Mouse (Mus musculus): ENCODE data around the gene Dnm3. TPM values are rescaled to one million over a fixed set of nuclear protein-coding genes. Genes with fewer than 3 reads are reported as not detected.
A peak's percentile ranks its signal among the peaks of the same experiment; 100 is the strongest.

The Dnm3 gene
- polyA plus RNA-seq, 1 experiment = 0.43 TPM

- Histone ChIP-seq H3K36me3 (ENCODE audit: control insufficient read depth, insufficient read depth, low read length) (no peaks in the 10 kb centered on the region), H3K4me3 (ENCODE audit: extremely low read depth, insufficient read depth, insufficient read length) (no peak overlapping the region), H3K27me3 (ENCODE audit: control insufficient read depth, insufficient read depth, low read length) (no peaks in the 10 kb centered on the region), H3K4me1 (ENCODE audit: control insufficient read depth, insufficient read depth, insufficient read length) (no peaks in the 10 kb centered on the region; the same call in 1 of the 2 replicates), H3K27ac (ENCODE audit: insufficient read depth, low read length) (no peak overlapping the region)
- no peak for DNase-seq (ENCODE audit: low read depth in 1 of 2, low spot score in 2 of 2)
- 83% methylated on average over 8 of the region's 8 CpGs for WGBS
- TF ChIP-seq POLR2A (IDR thresholded peaks at IDR 0.05; ENCODE audit: low read depth, low read length) = no peak
- TF ChIP-seq CTCF (IDR thresholded peaks at IDR 0.05; ENCODE audit: extremely low read depth, insufficient read depth, insufficient read length, insufficient replicate concordance) = no peak
Observed at GRCm38 (mm10) chr1:162009086-162009485, 468.7 kb downstream of the Dnm3 start.

DNA sequence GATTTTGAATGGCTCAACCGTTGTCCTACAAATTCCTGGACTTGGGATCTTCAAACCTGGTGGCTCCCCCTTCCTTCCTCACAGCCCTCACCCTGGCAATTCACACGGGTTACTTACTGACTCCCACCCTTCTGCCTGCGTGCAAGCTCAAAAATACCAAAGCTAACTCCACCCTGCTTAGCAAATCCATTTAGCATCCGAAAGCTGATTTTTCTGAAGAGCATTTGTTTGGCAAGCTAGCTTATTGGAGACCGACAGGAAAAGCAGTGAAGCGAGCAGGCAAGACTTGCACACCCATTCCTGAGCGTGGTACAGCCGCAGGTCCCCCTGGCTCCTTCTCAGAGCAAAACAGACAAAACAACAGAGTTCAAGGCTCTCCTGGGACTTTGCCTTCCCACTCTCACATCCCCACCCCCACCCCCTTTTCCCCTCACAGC lies 469.2 kb downstream of the Dnm3 start:
- no peaks in the 10 kb centered on the region; the same call in 1 of the 2 replicates for H3K4me1 ChIP-seq (ENCODE audit: control insufficient read depth, insufficient read depth, insufficient read length)
- 62% methylated on average over 8 of the region's 8 CpGs for WGBS
- H3K27me3 ChIP-seq (ENCODE audit: control insufficient read depth, insufficient read depth, low read length) = no peaks in the 10 kb centered on the region
- TF ChIP-seq POLR2A (IDR thresholded peaks at IDR 0.05; ENCODE audit: low read depth, low read length) (no peak), CTCF (IDR thresholded peaks at IDR 0.05; ENCODE audit: extremely low read depth, insufficient read depth, insufficient read length, insufficient replicate concordance) (no peak)
- H3K36me3 ChIP-seq (ENCODE audit: control insufficient read depth, insufficient read depth, low read length) = no peaks in the 10 kb centered on the region
- no peak overlapping the region for H3K27ac ChIP-seq (ENCODE audit: insufficient read depth, low read length)
- H3K4me3 ChIP-seq (ENCODE audit: extremely low read depth, insufficient read depth, insufficient read length) = no peak overlapping the region
- no peak for DNase-seq (ENCODE audit: low read depth in 1 of 2, low spot score in 2 of 2)

GRCm38 (mm10) chr1:162008208-162008607 lies 469.6 kb downstream of the Dnm3 start:
- TF ChIP-seq CTCF (IDR thresholded peaks at IDR 0.05; ENCODE audit: extremely low read depth, insufficient read depth, insufficient read length, insufficient replicate concordance) = no peak
- 79% methylated on average over 4 of the region's 4 CpGs for WGBS
- Histone ChIP-seq H3K4me3 (ENCODE audit: extremely low read depth, insufficient read depth, insufficient read length) (no peak overlapping the region), H3K27ac (ENCODE audit: insufficient read depth, low read length) (no peak overlapping the region), H3K36me3 (ENCODE audit: control insufficient read depth, insufficient read depth, low read length) (no peaks in the 10 kb centered on the region), H3K4me1 (ENCODE audit: control insufficient read depth, insufficient read depth, insufficient read length) (no peaks in the 10 kb centered on the region; the same call in 1 of the 2 replicates), H3K27me3 (ENCODE audit: control insufficient read depth, insufficient read depth, low read length) (no peaks in the 10 kb centered on the region)
- DNase-seq (ENCODE audit: low read depth in 1 of 2, low spot score in 2 of 2) = no peak

GRCm38 (mm10) chr1:162006109-162006508 lies 471.7 kb downstream of the Dnm3 start:
- WGBS = 70% methylated on average over 9 of the region's 9 CpGs

GRCm38 (mm10) chr1:162004821-162005770 lies 472.7 kb downstream of the Dnm3 start:
- WGBS = 38% methylated on average over 23 of the region's 23 CpGs
- DNase-seq (ENCODE audit: low read depth in 1 of 2, low spot score in 2 of 2) = peak in 1 of 2 experiments; percentile 17

More at GRCm38 (mm10) chr1:162006109-162006508, 471.7 kb downstream of the Dnm3 start:
- Histone ChIP-seq H3K27me3 (ENCODE audit: control insufficient read depth, insufficient read depth, low read length) (no peaks in the 10 kb centered on the region), H3K4me3 (ENCODE audit: extremely low read depth, insufficient read depth, insufficient read length) (no peak overlapping the region), H3K4me1 (ENCODE audit: control insufficient read depth, insufficient read depth, insufficient read length) (no peaks in the 10 kb centered on the region; the same call in 1 of the 2 replicates), H3K27ac (ENCODE audit: insufficient read depth, low read length) (no peak overlapping the region), H3K36me3 (ENCODE audit: control insufficient read depth, insufficient read depth, low read length) (no peaks in the 10 kb centered on the region)
- TF ChIP-seq CTCF (IDR thresholded peaks at IDR 0.05; ENCODE audit: extremely low read depth, insufficient read depth, insufficient read length, insufficient replicate concordance) (no peak), POLR2A (IDR thresholded peaks at IDR 0.05; ENCODE audit: low read depth, low read length) (no peak)
- no peak for DNase-seq (ENCODE audit: low read depth in 1 of 2, low spot score in 2 of 2)

DNA sequence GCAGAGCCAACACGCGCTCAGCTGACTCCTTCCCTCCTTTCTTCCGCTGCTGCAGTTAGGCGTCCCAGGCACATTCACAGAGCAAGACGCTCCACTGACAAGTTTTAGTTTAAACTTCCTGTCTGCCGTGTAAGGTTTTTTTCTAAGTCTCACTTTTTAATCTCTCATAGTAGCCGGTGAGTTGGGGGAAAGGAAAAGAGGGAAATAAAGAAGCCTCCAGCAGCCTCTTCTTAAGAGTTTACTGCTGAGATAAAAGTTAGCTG lies 473.4 kb downstream of the Dnm3 start:
- no peak for TF ChIP-seq CTCF (IDR thresholded peaks at IDR 0.05; ENCODE audit: extremely low read depth, insufficient read depth, insufficient read length, insufficient replicate concordance)
- no peak for TF ChIP-seq POLR2A (IDR thresholded peaks at IDR 0.05; ENCODE audit: low read depth, low read length)
- H3K27ac ChIP-seq (ENCODE audit: insufficient read depth, low read length) = 0 out of 2 replicates have a peak overlapping the region, but pooled peaks have one; percentile 37
- DNase-seq (ENCODE audit: low read depth in 1 of 2, low spot score in 2 of 2) = no peak
- H3K4me1 ChIP-seq (ENCODE audit: control insufficient read depth, insufficient read depth, insufficient read length) = peaks cover 1% of the 10 kb centered on the region; the same call in 1 of the 2 replicates
- no peaks in the 10 kb centered on the region for H3K27me3 ChIP-seq (ENCODE audit: control insufficient read depth, insufficient read depth, low read length)
- WGBS = 18% methylated on average over 7 of the region's 7 CpGs
- H3K4me3 ChIP-seq (ENCODE audit: extremely low read depth, insufficient read depth, insufficient read length) = no peak overlapping the region
- H3K36me3 ChIP-seq (ENCODE audit: control insufficient read depth, insufficient read depth, low read length) = no peaks in the 10 kb centered on the region

More at GRCm38 (mm10) chr1:162004821-162005770, 472.7 kb downstream of the Dnm3 start:
- peak overlapping the region; percentile 33; the same call in 1 of the 2 replicates for H3K4me3 ChIP-seq (ENCODE audit: extremely low read depth, insufficient read depth, insufficient read length)
- no peaks in the 10 kb centered on the region; the same call in 1 of the 2 replicates for H3K4me1 ChIP-seq (ENCODE audit: control insufficient read depth, insufficient read depth, insufficient read length)
- H3K27ac ChIP-seq (ENCODE audit: insufficient read depth, low read length) = peak overlapping the region; percentile 41
- H3K27me3 ChIP-seq (ENCODE audit: control insufficient read depth, insufficient read depth, low read length) = no peaks in the 10 kb centered on the region
- TF ChIP-seq POLR2A (IDR thresholded peaks at IDR 0.05; ENCODE audit: low read depth, low read length) (no peak), CTCF (IDR thresholded peaks at IDR 0.05; ENCODE audit: extremely low read depth, insufficient read depth, insufficient read length, insufficient replicate concordance) (no peak)
- H3K36me3 ChIP-seq (ENCODE audit: control insufficient read depth, insufficient read depth, low read length) = no peaks in the 10 kb centered on the region
